Mouse (Mus musculus) lung, postnatal 36 days (tissue): ENCODE results near the gene Phf6.
A peak's percentile ranks its signal among the peaks of the same experiment; 100 is the strongest.
"Not testable (repeated sequence)": the region's sequence is repeated elsewhere in the genome, so short reads cannot be mapped to it uniquely, and the experiment has no call there.

Source experiments
- DNase-seq: peaks from one replicate; pipeline ENCODE4 v3.0.0; 2022; ENCODE audit warnings: mixed read lengths

Gene Phf6

DNA sequence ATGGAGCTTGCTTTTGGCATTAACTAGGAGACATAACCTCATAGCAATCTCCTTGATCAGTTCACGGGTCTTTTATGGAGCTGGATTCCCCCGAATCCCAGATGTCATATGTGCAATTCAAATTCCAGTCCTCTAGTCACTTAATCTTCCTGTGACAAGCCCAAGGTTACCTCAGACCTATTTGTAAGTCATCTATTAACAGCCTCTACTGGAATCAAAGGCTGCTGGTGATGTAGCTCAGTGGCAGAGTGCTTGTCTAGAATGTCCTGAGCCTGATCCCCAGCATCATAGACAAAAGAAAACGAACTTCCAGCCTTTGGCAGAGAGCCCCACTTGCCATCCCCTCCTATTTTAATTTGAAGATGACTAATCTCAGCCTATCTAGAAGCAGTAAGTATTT, 69.3 kb downstream of the Phf6 start:
- DNase-seq, result no peak

GRCm38 (mm10) chrX:52987905-52988783, 76.1 kb downstream of the Phf6 start, which contains the start of gene Hprt:
TSS of gene Hprt (plus strand) at chrX:52988137.
- peak; percentile 90 for DNase-seq

GRCm38 (mm10) chrX:52994726-52995125, 82.7 kb downstream of the Phf6 start:
- DNase-seq, result not testable (repeated sequence)

GRCm38 (mm10) chrX:53004887-53005286, 92.8 kb downstream of the Phf6 start:
- peak; percentile 18 for DNase-seq

- peak; percentile 84 for DNase-seq
Measured at GRCm38 (mm10) chrX:53006062-53006461, 94.0 kb downstream of the Phf6 start.
